Mouse (Mus musculus) liver, embryonic 15.5 days (tissue): ENCODE measurements around the gene Ppp6r3. TPM values are rescaled to one million over a fixed set of nuclear protein-coding genes. Genes with fewer than 3 reads are reported as not detected.
A peak's percentile ranks its signal among the peaks of the same experiment; 100 is the strongest.

ENCODE experiments used
- ATAC-seq: fragments of 200-750 bp; cut with Nextera tagmentation; 2 replicates; pipeline ENCODE4 v1.8.0; 2017; ENCODE audit warnings: moderate number of reproducible peaks, mild to moderate bottlenecking, moderate library complexity; ENCODE audit not compliant: insufficient read depth
- H3K27ac ChIP-seq: fragments of 300-500 bp; sonication (generic); replicated peaks from 2 replicates; pipeline ENCODE4 v1.5.1; 2015; ENCODE audit warnings: mild to moderate bottlenecking, inconsistent platforms
- H3K27me3 ChIP-seq: fragments of 300-500 bp; sonication (generic); 2 replicates; pipeline ENCODE4 v1.6.1; 2015; ENCODE audit warnings: mild to moderate bottlenecking, inconsistent platforms
- H3K36me3 ChIP-seq: fragments of 300-500 bp; sonication (generic); replicated peaks from 2 replicates; pipeline ENCODE4 v1.6.1; 2015; ENCODE audit warnings: moderate library complexity, mild to moderate bottlenecking, inconsistent platforms
- H3K4me1 ChIP-seq: fragments of 300-500 bp; sonication (generic); replicated peaks from 2 replicates; pipeline ENCODE4 v1.6.1; 2015; ENCODE audit warnings: inconsistent platforms
- H3K4me2 ChIP-seq: fragments of 300-500 bp; sonication (generic); 2 replicates; pipeline ENCODE4 v1.6.1; 2015; ENCODE audit warnings: moderate library complexity, mild to moderate bottlenecking, inconsistent platforms
- H3K4me3 ChIP-seq: fragments of 300-500 bp; sonication (generic); replicated peaks from 2 replicates; pipeline ENCODE4 v1.5.1; 2015; ENCODE audit warnings: mild to moderate bottlenecking, inconsistent platforms
- H3K9ac ChIP-seq: fragments of 300-500 bp; sonication (generic); 2 replicates; pipeline ENCODE4 v1.6.1; 2015; ENCODE audit warnings: moderate library complexity, mild to moderate bottlenecking, inconsistent platforms
- H3K9me3 ChIP-seq: fragments of 300-500 bp; sonication (generic); replicated peaks from 2 replicates; pipeline ENCODE4 v1.6.1; 2016; ENCODE audit warnings: inconsistent platforms
- WGBS: fragments of 180-500 bp; shearing (Covaris S2); methylation state at CpG from one replicate; pipeline ENCODE4 v1.1.7; 2015; ENCODE audit warnings: mixed read lengths; ENCODE audit not compliant: insufficient replicate concordance; 5-methylcytosine and 5-hydroxymethylcytosine counted together
- polyA plus RNA-seq: library from polyadenylated mRNA; unstranded; fragments of >200 nt; fragmentation: Nextera tagmentation; extraction: Ambion mirVana; gene quantifications from 2 replicates; pipeline ENCODE4 v1.2.1, GENCODE M21; 2015

Gene Ppp6r3
- polyA plus RNA-seq, 1 experiment from 2014 or later: 22.4 TPM

GRCm38 (mm10) chr19:3575276-3575631 is 295 bp downstream of the Ppp6r3 start:
- ATAC-seq: peak; percentile 69

DNA sequence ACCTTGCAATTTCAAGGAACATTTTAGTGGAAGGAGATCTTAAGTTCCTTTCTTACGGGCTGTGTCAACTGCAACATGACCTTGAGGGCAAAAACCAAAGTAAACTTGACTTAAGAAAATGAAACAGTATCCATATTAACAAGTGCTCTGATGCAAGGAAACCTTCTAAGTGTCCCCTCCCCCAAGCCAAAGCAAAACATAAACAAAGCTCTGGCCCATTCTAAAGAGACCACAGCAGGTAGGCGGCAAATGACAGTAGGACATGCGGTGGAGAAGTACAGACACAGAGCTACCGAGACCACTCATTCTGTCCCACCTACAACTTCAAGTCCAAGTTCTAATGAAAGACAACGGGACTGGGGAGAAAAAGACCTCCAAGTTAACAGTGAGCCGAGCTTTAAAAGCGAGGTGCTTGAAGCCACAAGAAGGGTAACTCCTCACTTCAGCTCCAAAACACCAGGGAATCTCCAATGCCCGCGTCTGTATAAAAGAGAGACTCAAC is 905 bp downstream of the Ppp6r3 start:
- no peak for ATAC-seq
- Histone ChIP-seq H3K4me3 (peak overlapping the region; percentile 91), H3K27ac (peak overlapping the region; percentile 97), H3K9me3 (no peaks in the 10 kb centered on the region), H3K9ac (peak overlapping the region; percentile 94), H3K27me3 (no peaks in the 10 kb centered on the region), H3K36me3 (no peaks in the 10 kb centered on the region; the same call in 1 of the 2 replicates), H3K4me1 (peaks cover 49% of the 10 kb centered on the region), H3K4me2 (peak overlapping the region; percentile 80)
- 3% methylated on average over 9 of the region's 9 CpGs for WGBS

More at GRCm38 (mm10) chr19:3575276-3575631, 295 bp downstream of the Ppp6r3 start:
- H3K4me3 ChIP-seq: peak overlapping the region; percentile 91
- under 1% methylated on average over 48 of the region's 50 CpGs for WGBS
- H3K9ac ChIP-seq: peak overlapping the region; percentile 94
- peak overlapping the region; percentile 97 for H3K27ac ChIP-seq
- no peaks in the 10 kb centered on the region for H3K27me3 ChIP-seq
- no peaks in the 10 kb centered on the region; the same call in 1 of the 2 replicates for H3K36me3 ChIP-seq
- peak overlapping the region; percentile 80 for H3K4me2 ChIP-seq
- H3K9me3 ChIP-seq: no peaks in the 10 kb centered on the region
- peaks cover 49% of the 10 kb centered on the region for H3K4me1 ChIP-seq

GRCm38 (mm10) chr19:3564309-3564708 is 11.2 kb downstream of the Ppp6r3 start:
- Histone ChIP-seq H3K27me3 (no peaks in the 10 kb centered on the region), H3K27ac (no peak overlapping the region), H3K36me3 (peaks cover 18% of the 10 kb centered on the region; the same call in 1 of the 2 replicates), H3K4me1 (peaks cover 52% of the 10 kb centered on the region), H3K9ac (no peak overlapping the region), H3K4me3 (no peak overlapping the region), H3K9me3 (no peaks in the 10 kb centered on the region), H3K4me2 (no peak overlapping the region)
- 86% methylated on average over 3 of the region's 3 CpGs for WGBS
- ATAC-seq: no peak

GRCm38 (mm10) chr19:3562752-3563151 is 12.8 kb downstream of the Ppp6r3 start:
- WGBS: 84% methylated on average over 6 of the region's 6 CpGs
- H3K27ac ChIP-seq: no peak overlapping the region

GRCm38 (mm10) chr19:3562298-3562697 is 13.3 kb downstream of the Ppp6r3 start:
- Histone ChIP-seq H3K9me3 (no peaks in the 10 kb centered on the region), H3K4me1 (peaks cover 40% of the 10 kb centered on the region), H3K4me2 (no peak overlapping the region), H3K9ac (no peak overlapping the region), H3K27ac (no peak overlapping the region), H3K4me3 (no peak overlapping the region), H3K36me3 (peaks cover 18% of the 10 kb centered on the region; the same call in 1 of the 2 replicates), H3K27me3 (no peaks in the 10 kb centered on the region)
- no peak for ATAC-seq
- 80% methylated on average over 2 of the region's 2 CpGs for WGBS

More at GRCm38 (mm10) chr19:3562752-3563151, 12.8 kb downstream of the Ppp6r3 start:
- Histone ChIP-seq H3K36me3 (peaks cover 18% of the 10 kb centered on the region; the same call in 1 of the 2 replicates), H3K9me3 (no peaks in the 10 kb centered on the region), H3K4me1 (peaks cover 36% of the 10 kb centered on the region), H3K4me2 (no peak overlapping the region), H3K4me3 (no peak overlapping the region), H3K27me3 (no peaks in the 10 kb centered on the region), H3K9ac (no peak overlapping the region)
- ATAC-seq: no peak

GRCm38 (mm10) chr19:3556169-3556827 is 19.3 kb downstream of the Ppp6r3 start:
- no peaks in the 10 kb centered on the region for H3K9me3 ChIP-seq
- H3K36me3 ChIP-seq: peaks cover 5% of the 10 kb centered on the region; the same call in 1 of the 2 replicates
- peak overlapping the region; percentile 49; the same call in 1 of the 2 replicates for H3K27ac ChIP-seq
- H3K4me2 ChIP-seq: no peak overlapping the region
- ATAC-seq: peak; percentile 63
- no peak overlapping the region for H3K4me3 ChIP-seq
- WGBS: 82% methylated on average over 2 of the region's 2 CpGs
- no peak overlapping the region for H3K9ac ChIP-seq
- peaks cover 31% of the 10 kb centered on the region for H3K4me1 ChIP-seq
- H3K27me3 ChIP-seq: no peaks in the 10 kb centered on the region

DNA sequence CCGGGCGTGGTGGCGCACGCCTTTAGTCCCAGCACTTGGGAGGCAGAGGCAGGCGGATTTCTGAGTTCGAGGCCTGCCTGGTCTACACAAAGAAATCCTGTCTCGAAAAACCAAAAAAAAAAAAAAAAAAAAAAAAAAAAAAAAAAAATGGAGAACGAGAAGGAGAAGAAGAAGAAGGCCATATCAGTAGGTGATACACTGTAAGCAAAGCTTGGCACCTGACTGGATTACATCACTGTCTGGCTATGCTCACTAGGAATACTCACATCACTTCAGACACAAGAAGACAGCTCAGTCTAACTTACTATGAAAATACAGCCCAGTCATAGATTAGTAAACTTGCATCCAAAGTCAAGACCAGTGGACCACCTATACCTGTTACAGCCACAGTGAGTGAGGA is 20.8 kb downstream of the Ppp6r3 start:
- WGBS: 74% methylated on average over 8 of the region's 8 CpGs

GRCm38 (mm10) chr19:3551573-3552159 is 23.9 kb downstream of the Ppp6r3 start:
- Histone ChIP-seq H3K27ac (no peak overlapping the region), H3K4me1 (peaks cover 17% of the 10 kb centered on the region), H3K4me2 (no peak overlapping the region), H3K27me3 (no peaks in the 10 kb centered on the region), H3K36me3 (peaks cover 8% of the 10 kb centered on the region), H3K9me3 (no peaks in the 10 kb centered on the region), H3K4me3 (no peak overlapping the region), H3K9ac (no peak overlapping the region)
- WGBS: 63% methylated on average over 4 of the region's 4 CpGs
- ATAC-seq: no peak

More for the DNA sequence above, 20.8 kb downstream of the Ppp6r3 start:
- H3K9me3 ChIP-seq: no peaks in the 10 kb centered on the region
- no peak overlapping the region for H3K9ac ChIP-seq
- ATAC-seq: no peak
- H3K27me3 ChIP-seq: no peaks in the 10 kb centered on the region
- H3K4me1 ChIP-seq: peaks cover 26% of the 10 kb centered on the region
- H3K4me2 ChIP-seq: no peak overlapping the region
- no peak overlapping the region for H3K4me3 ChIP-seq
- peaks cover under 1% of the 10 kb centered on the region; the same call in 1 of the 2 replicates for H3K36me3 ChIP-seq
- H3K27ac ChIP-seq: no peak overlapping the region

GRCm38 (mm10) chr19:3550101-3550500 is 25.4 kb downstream of the Ppp6r3 start:
- Histone ChIP-seq H3K27me3 (no peaks in the 10 kb centered on the region), H3K9me3 (no peaks in the 10 kb centered on the region), H3K4me3 (no peak overlapping the region), H3K4me1 (peaks cover 25% of the 10 kb centered on the region), H3K27ac (no peak overlapping the region), H3K9ac (no peak overlapping the region), H3K4me2 (no peak overlapping the region), H3K36me3 (peaks cover 8% of the 10 kb centered on the region)
- no peak for ATAC-seq
- 80% methylated on average over 1 of the region's 1 CpGs for WGBS

- H3K9me3 ChIP-seq: no peaks in the 10 kb centered on the region
- no peak overlapping the region for H3K4me3 ChIP-seq
- no peak overlapping the region for H3K9ac ChIP-seq
- no peak for ATAC-seq
- no peak overlapping the region for H3K4me2 ChIP-seq
- H3K27ac ChIP-seq: no peak overlapping the region
- no peaks in the 10 kb centered on the region for H3K27me3 ChIP-seq
- peaks cover 22% of the 10 kb centered on the region for H3K4me1 ChIP-seq
- peaks cover 8% of the 10 kb centered on the region for H3K36me3 ChIP-seq
- WGBS: 74% methylated on average over 1 of the region's 1 CpGs
Measured at GRCm38 (mm10) chr19:3549263-3549662, 26.3 kb downstream of the Ppp6r3 start.

GRCm38 (mm10) chr19:3548311-3548710 is 27.2 kb downstream of the Ppp6r3 start:
- Histone ChIP-seq H3K27me3 (no peaks in the 10 kb centered on the region), H3K4me3 (no peak overlapping the region), H3K4me2 (no peak overlapping the region), H3K36me3 (peaks cover 14% of the 10 kb centered on the region), H3K9me3 (no peaks in the 10 kb centered on the region), H3K4me1 (peaks cover 22% of the 10 kb centered on the region), H3K27ac (no peak overlapping the region), H3K9ac (no peak overlapping the region)
- WGBS: 83% methylated on average over 1 of the region's 1 CpGs
- ATAC-seq: no peak
